Mouse (Mus musculus): ENCODE data around the gene Sarm1.

DNA sequence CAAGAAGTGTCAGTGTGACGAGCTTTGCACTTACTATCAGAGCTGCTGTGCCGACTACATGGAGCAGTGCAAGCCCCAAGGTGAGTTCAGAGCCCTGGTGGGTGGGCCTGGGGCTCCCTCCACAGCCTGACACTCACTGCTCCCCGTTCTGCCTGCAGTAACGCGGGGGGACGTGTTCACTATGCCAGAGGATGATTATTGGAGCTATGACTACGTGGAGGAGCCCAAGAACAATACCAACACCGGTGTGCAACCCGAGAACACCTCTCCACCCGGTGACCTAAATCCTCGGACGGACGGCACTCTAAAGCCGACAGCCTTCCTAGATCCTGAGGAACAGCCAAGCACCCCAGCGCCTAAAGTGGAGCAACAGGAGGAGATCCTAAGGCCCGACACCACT is 2.0 kb upstream of the Sarm1 start:
- TF ChIP-seq POLR2A (IDR thresholded peaks at IDR 0.05; ENCODE audit: low read depth, low read length) (no peak), CTCF (IDR thresholded peaks at IDR 0.05; ENCODE audit: borderline replicate concordance, insufficient read depth, low read length) (no peak)

Measured in embryonic fibroblast, embryonic 13.5 days (primary cell).